In the genomic region with DNA sequence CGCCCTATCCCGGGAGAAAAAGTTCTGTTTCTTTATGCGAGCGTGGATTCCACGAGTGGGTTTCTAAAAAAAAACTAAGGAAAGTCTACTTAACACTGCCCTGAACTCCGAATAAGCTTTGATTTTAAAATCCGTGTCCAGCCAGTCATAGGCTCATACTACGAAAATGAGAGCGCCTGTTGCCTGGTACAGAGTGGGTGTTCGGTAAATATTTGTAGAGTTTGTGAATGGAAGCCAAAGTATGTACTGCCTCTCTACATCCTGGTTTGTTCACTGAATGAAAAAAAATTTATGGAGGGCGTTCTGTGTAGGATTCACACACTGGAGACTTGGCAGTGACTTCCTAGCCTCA, we compare ENCODE assay signal across 8 mouse cellular contexts. TPM values are rescaled to one million over a fixed set of nuclear protein-coding genes. Genes with fewer than 3 reads are reported as not detected.
DNase-seq lines count a peak whose midpoint lies in the region; ATAC-seq and TF ChIP-seq lines count a peak whose summit lies in the region.

No protein-coding gene starts in this region.

- peak overlapping the region; percentile 87 for H3K9ac ChIP-seq in forebrain, embryonic 15.5 days (replicated peaks)
- H3K9ac ChIP-seq in liver, postnatal 0 days (replicated peaks): peak overlapping the region; percentile 89

- no peaks in the 10 kb centered on the region for H3K9me3 ChIP-seq in forebrain, embryonic 15.5 days
- H3K9me3 ChIP-seq in liver, postnatal 0 days (ENCODE audit: low read length): no peaks in the 10 kb centered on the region

- peak overlapping the region; percentile 87 for H3K27ac ChIP-seq in gastrocnemius, adult 2 months
- no peak overlapping the region for H3K27ac ChIP-seq in forebrain, embryonic 15.5 days (replicated peaks)
- H3K27ac ChIP-seq in liver, postnatal 0 days (ENCODE audit: low read depth): peak overlapping the region; percentile 86

- no peak for TF ChIP-seq EP300 in liver, postnatal 0 days (IDR thresholded peaks at IDR 0.05; ENCODE audit: low read depth)

- no peaks in the 10 kb centered on the region for H3K36me3 ChIP-seq in forebrain, embryonic 15.5 days
- H3K36me3 ChIP-seq in liver, postnatal 0 days (replicated peaks; ENCODE audit: insufficient read depth, low read length): peaks cover 6% of the 10 kb centered on the region; the same call in 1 of the 2 replicates

- ATAC-seq in forebrain, embryonic 15.5 days (replicated peaks): peak; percentile 49
- ATAC-seq in liver, postnatal 0 days: peak; percentile 66

- H3K4me3 ChIP-seq in gastrocnemius, adult 2 months: peak overlapping the region; percentile 97
- peak overlapping the region; percentile 78 for H3K4me3 ChIP-seq in forebrain, embryonic 15.5 days
- peak overlapping the region; percentile 87 for H3K4me3 ChIP-seq in liver, postnatal 0 days (ENCODE audit: low read depth, low read length)

- peaks cover 14% of the 10 kb centered on the region for H3K4me1 ChIP-seq in forebrain, embryonic 15.5 days
- peaks cover 58% of the 10 kb centered on the region for H3K4me1 ChIP-seq in liver, postnatal 0 days (ENCODE audit: insufficient read depth)

- no peak for TF ChIP-seq CTCF in gastrocnemius, adult 2 months (IDR thresholded peaks at IDR 0.05)
- TF ChIP-seq CTCF in liver, postnatal 0 days (IDR thresholded peaks at IDR 0.05; ENCODE audit: low read depth): no peak

- no peaks in the 10 kb centered on the region for H3K27me3 ChIP-seq in forebrain, embryonic 15.5 days
- no peaks in the 10 kb centered on the region for H3K27me3 ChIP-seq in liver, postnatal 0 days (ENCODE audit: insufficient read depth, low read length)

- intact Hi-C loops in gastrocnemius, adult 2 months (cut with DNase I): loop anchor here (1.0 to 5.0 kb wide), 2 partner anchors 39 to 65 kb away; no protein-coding TSS in a partner anchor
- intact Hi-C loops in left cerebral cortex, postnatal 10 days (cut with DNase I): no loop called here

- WGBS in forebrain, embryonic 15.5 days: 16% methylated on average over 11 of the region's 11 CpGs
- WGBS in liver, postnatal 0 days (ENCODE audit: insufficient replicate concordance): 9% methylated on average over 11 of the region's 11 CpGs

- peak overlapping the region; percentile 90 for H3K4me2 ChIP-seq in forebrain, embryonic 15.5 days (replicated peaks)
- H3K4me2 ChIP-seq in liver, postnatal 0 days (ENCODE audit: low read depth, low read length): peak overlapping the region; percentile 93

- no peak for DNase-seq in gastrocnemius, adult 2 months
- DNase-seq in gastrocnemius, postnatal 10 days: no peak
- DNase-seq in CD4-positive, CD25-positive, alpha-beta regulatory T cell, adult 2 months (ENCODE audit: low read depth, low spot score): peak; percentile 22
- no peak for DNase-seq in liver, postnatal 0 days
- no peak for DNase-seq in ovary, postnatal 14 days (ENCODE audit: low spot score)
- no peak for DNase-seq in cerebellum, adult 8-10 months
- DNase-seq in left cerebral cortex, postnatal 10 days (ENCODE audit: extremely low spot score in 1 of 2, low spot score in 2 of 2): no peak

RNA-seq across cellular contexts. Expression of gene Tbc1d2b, which starts 0.3 kb away (rescaled TPM):
- total RNA-seq in gastrocnemius, adult 2 months (2021): 1 to 10 TPM; 3.0 to 5.9 TPM
- total RNA-seq in gastrocnemius, postnatal 10 days (2021): 10 to 100 TPM; 22.2 to 23.3 TPM
- 6.0 and 6.1 TPM in 2 replicates for polyA plus RNA-seq in forebrain, embryonic 15.5 days (2015; fragmentation: Nextera tagmentation; extraction: Ambion mirVana)
- 5.1 and 6.2 TPM in 2 replicates for polyA plus RNA-seq in liver, postnatal 0 days (2015; fragmentation: Nextera tagmentation; extraction: Ambion mirVana)
- 10 to 100 TPM; 15.0 to 15.8 TPM for total RNA-seq in left cerebral cortex, postnatal 10 days (2021)
